Mouse (Mus musculus) midbrain, embryonic 14.5 days (tissue): ENCODE data around the gene Plekho1. TPM values are rescaled to one million over a fixed set of nuclear protein-coding genes. Genes with fewer than 3 reads are reported as not detected.
"Not testable (repeated sequence)": the region's sequence is repeated elsewhere in the genome, so short reads cannot be mapped to it uniquely, and the experiment has no call there.

Source experiments
- ATAC-seq: fragments of 200-750 bp; cut with Nextera tagmentation; 2 replicates; pipeline ENCODE4 v1.8.0; 2017; ENCODE audit warnings: moderate number of reproducible peaks, moderate library complexity; ENCODE audit not compliant: low FRiP score, low TSS enrichment
- DNase-seq: peaks from one replicate; pipeline ENCODE4 v3.0.0-alpha.2; 2015
- H3K27ac ChIP-seq: fragments of 300-500 bp; sonication (generic); replicated peaks from 2 replicates; pipeline ENCODE4 v1.5.1; 2014; ENCODE audit warnings: mild to moderate bottlenecking, low read depth, low read length, moderate library complexity
- H3K27me3 ChIP-seq: fragments of 300-500 bp; sonication (generic); 2 replicates; pipeline ENCODE4 v1.6.1; 2014; ENCODE audit warnings: low read length, control low read depth, mixed read lengths; ENCODE audit not compliant: control insufficient read depth, insufficient read depth
- H3K36me3 ChIP-seq: fragments of 300-500 bp; sonication (generic); 2 replicates; pipeline ENCODE4 v1.6.1; 2014; ENCODE audit warnings: low read length, control low read depth; ENCODE audit not compliant: control insufficient read depth, insufficient read depth
- H3K4me1 ChIP-seq: fragments of 300-500 bp; sonication (generic); 2 replicates; pipeline ENCODE4 v1.6.1; 2014; ENCODE audit warnings: mild to moderate bottlenecking, antibody characterized with exemption, low read length, control low read depth; ENCODE audit not compliant: control insufficient read depth, insufficient read depth
- H3K4me2 ChIP-seq: fragments of 300-500 bp; sonication (generic); 2 replicates; pipeline ENCODE4 v1.6.1; 2014; ENCODE audit warnings: mild to moderate bottlenecking, low read length, moderate library complexity
- H3K4me3 ChIP-seq: fragments of 300-500 bp; sonication (generic); replicated peaks from 2 replicates; pipeline ENCODE4 v1.5.1; 2014; ENCODE audit warnings: low read depth, low read length
- H3K9ac ChIP-seq: fragments of 300-500 bp; sonication (generic); replicated peaks from 2 replicates; pipeline ENCODE4 v1.6.1; 2014; ENCODE audit warnings: mild to moderate bottlenecking, low read length, moderate library complexity
- H3K9me3 ChIP-seq: fragments of 300-500 bp; sonication (generic); 2 replicates; pipeline ENCODE4 v1.6.1; 2016; ENCODE audit warnings: low read length, control low read depth, mixed read lengths; ENCODE audit not compliant: control insufficient read depth
- WGBS: fragments of 180-500 bp; shearing (Covaris S2); extraction: QIAGEN DNeasy Blood & Tissue Kit; methylation state at CpG from one replicate; pipeline ENCODE4 v1.1.7; 2014; 5-methylcytosine and 5-hydroxymethylcytosine counted together
- polyA plus RNA-seq: library from polyadenylated mRNA; unstranded; fragments of >200 nt; fragmentation: Nextera tagmentation; extraction: Ambion mirVana; gene quantifications from 2 replicates; pipeline ENCODE4 v1.2.1, GENCODE M21; 2014

Gene Plekho1
- polyA plus RNA-seq, 1 experiment from 2014 or later, result 63.5 TPM

- no peaks in the 10 kb centered on the region for H3K9me3 ChIP-seq
- peak overlapping the region; percentile 74 for H3K27ac ChIP-seq
- H3K36me3 ChIP-seq, result no peaks in the 10 kb centered on the region
- H3K27me3 ChIP-seq, result no peaks in the 10 kb centered on the region
- ATAC-seq (no peak), DNase-seq (peak; percentile 54)
- no peak overlapping the region for H3K4me3 ChIP-seq
- H3K4me1 ChIP-seq, result peaks cover 3% of the 10 kb centered on the region; the same call in 1 of the 2 replicates
- no peak overlapping the region for H3K4me2 ChIP-seq
- H3K9ac ChIP-seq, result no peak overlapping the region
These were observed 42.8 kb downstream of the Plekho1 start for GRCm38 (mm10) chr3:95953023-95953422.

- not testable (repeated sequence) for H3K36me3 ChIP-seq, DNase-seq, H3K4me1 ChIP-seq, H3K9me3 ChIP-seq, H3K27me3 ChIP-seq
- H3K27ac ChIP-seq, result peak overlapping the region; percentile 100
- WGBS, result 70% methylated on average over 12 of the region's 12 CpGs
- H3K4me3 ChIP-seq, result peak overlapping the region; percentile 53
- peak overlapping the region; percentile 77 for H3K9ac ChIP-seq
- ATAC-seq, result peak; percentile 12; the same call in 1 of the 2 replicates
- H3K4me2 ChIP-seq, result peak overlapping the region; percentile 64
These were observed 44.2 kb downstream of the Plekho1 start for GRCm38 (mm10) chr3:95951566-95951965.

- H3K4me2 ChIP-seq, result peak overlapping the region; percentile 64
- ATAC-seq, result peak; percentile 94
- H3K9ac ChIP-seq, result peak overlapping the region; percentile 77
- H3K9me3 ChIP-seq, result no peaks in the 10 kb centered on the region
- H3K4me1 ChIP-seq, result peaks cover 3% of the 10 kb centered on the region; the same call in 1 of the 2 replicates
- H3K27ac ChIP-seq, result peak overlapping the region; percentile 100
- no peaks in the 10 kb centered on the region for H3K27me3 ChIP-seq
- H3K36me3 ChIP-seq, result peaks cover 7% of the 10 kb centered on the region
- WGBS, result 2% methylated on average over 49 of the region's 49 CpGs
- peak overlapping the region; percentile 53 for H3K4me3 ChIP-seq
- peak; percentile 97 for DNase-seq
These were observed 44.8 kb downstream of the Plekho1 start for GRCm38 (mm10) chr3:95950763-95951551.

- Histone ChIP-seq H3K9ac (no peak overlapping the region), H3K4me3 (no peak overlapping the region), H3K27ac (no peak overlapping the region), H3K36me3 (peaks cover 27% of the 10 kb centered on the region), H3K9me3 (no peaks in the 10 kb centered on the region), H3K27me3 (no peaks in the 10 kb centered on the region), H3K4me2 (no peak overlapping the region), H3K4me1 (peaks cover 2% of the 10 kb centered on the region; the same call in 1 of the 2 replicates)
- ATAC-seq (no peak), DNase-seq (no peak)
- WGBS, result 93% methylated on average over 5 of the region's 5 CpGs
These were observed 47.5 kb downstream of the Plekho1 start for GRCm38 (mm10) chr3:95948325-95948724.

- H3K4me3 ChIP-seq, result no peak overlapping the region
- H3K27ac ChIP-seq, result no peak overlapping the region
- 73% methylated on average over 14 of the region's 14 CpGs for WGBS
- H3K4me1 ChIP-seq, result no peaks in the 10 kb centered on the region
- no peaks in the 10 kb centered on the region for H3K27me3 ChIP-seq
- no peak overlapping the region for H3K4me2 ChIP-seq
- H3K9ac ChIP-seq, result no peak overlapping the region
- no peaks in the 10 kb centered on the region for H3K9me3 ChIP-seq
- peaks cover 49% of the 10 kb centered on the region for H3K36me3 ChIP-seq
- ATAC-seq (no peak), DNase-seq (no peak)
These were observed 50.0 kb downstream of the Plekho1 start for GRCm38 (mm10) chr3:95945731-95946240.

GRCm38 (mm10) chr3:95944742-95945141 is 51.1 kb downstream of the Plekho1 start:
- H3K27me3 ChIP-seq, result no peaks in the 10 kb centered on the region
- ATAC-seq (no peak), DNase-seq (no peak)
- H3K4me1 ChIP-seq, result no peaks in the 10 kb centered on the region
- no peak overlapping the region for H3K27ac ChIP-seq
- no peaks in the 10 kb centered on the region for H3K9me3 ChIP-seq
- 89% methylated on average over 8 of the region's 8 CpGs for WGBS
- no peak overlapping the region for H3K9ac ChIP-seq
- H3K36me3 ChIP-seq, result peaks cover 58% of the 10 kb centered on the region
- no peak overlapping the region for H3K4me2 ChIP-seq
- no peak overlapping the region for H3K4me3 ChIP-seq

- Histone ChIP-seq H3K4me2 (no peak overlapping the region), H3K9me3 (no peaks in the 10 kb centered on the region), H3K27me3 (no peaks in the 10 kb centered on the region), H3K9ac (no peak overlapping the region), H3K4me3 (no peak overlapping the region), H3K27ac (no peak overlapping the region), H3K4me1 (no peaks in the 10 kb centered on the region), H3K36me3 (peaks cover 73% of the 10 kb centered on the region)
- DNase-seq, result no peak
- ATAC-seq, result no peak
- 90% methylated on average over 7 of the region's 7 CpGs for WGBS
These were observed 52.6 kb downstream of the Plekho1 start for GRCm38 (mm10) chr3:95943226-95943625.

- Histone ChIP-seq H3K9me3 (no peaks in the 10 kb centered on the region), H3K27ac (no peak overlapping the region), H3K4me3 (no peak overlapping the region), H3K4me1 (no peaks in the 10 kb centered on the region), H3K36me3 (peaks cover 78% of the 10 kb centered on the region), H3K27me3 (no peaks in the 10 kb centered on the region), H3K4me2 (no peak overlapping the region), H3K9ac (no peak overlapping the region)
- DNase-seq (no peak), ATAC-seq (no peak)
- 88% methylated on average over 6 of the region's 6 CpGs for WGBS
These were observed 53.1 kb downstream of the Plekho1 start for GRCm38 (mm10) chr3:95942749-95943148.

- no peaks in the 10 kb centered on the region for H3K27me3 ChIP-seq
- 93% methylated on average over 15 of the region's 15 CpGs for WGBS
- H3K9ac ChIP-seq, result no peak overlapping the region
- DNase-seq, result no peak
- H3K4me2 ChIP-seq, result no peak overlapping the region
- no peaks in the 10 kb centered on the region for H3K4me1 ChIP-seq
- ATAC-seq, result no peak
- no peaks in the 10 kb centered on the region for H3K9me3 ChIP-seq
- H3K27ac ChIP-seq, result no peak overlapping the region
- no peak overlapping the region for H3K4me3 ChIP-seq
- peaks cover 81% of the 10 kb centered on the region for H3K36me3 ChIP-seq
These were observed 57.0 kb downstream of the Plekho1 start for GRCm38 (mm10) chr3:95938835-95939234.
